Mouse (Mus musculus): Measurements from ENCODE around the gene Baz1a. TPM values are rescaled to one million over a fixed set of nuclear protein-coding genes. Genes with fewer than 3 reads are reported as not detected.
"Not testable (repeated sequence)": the region's sequence is repeated elsewhere in the genome, so short reads cannot be mapped to it uniquely, and the experiment has no call there.

Baz1a gene
- polyA plus RNA-seq, 1 experiment from 2014 or later = 34.5 TPM

DNA sequence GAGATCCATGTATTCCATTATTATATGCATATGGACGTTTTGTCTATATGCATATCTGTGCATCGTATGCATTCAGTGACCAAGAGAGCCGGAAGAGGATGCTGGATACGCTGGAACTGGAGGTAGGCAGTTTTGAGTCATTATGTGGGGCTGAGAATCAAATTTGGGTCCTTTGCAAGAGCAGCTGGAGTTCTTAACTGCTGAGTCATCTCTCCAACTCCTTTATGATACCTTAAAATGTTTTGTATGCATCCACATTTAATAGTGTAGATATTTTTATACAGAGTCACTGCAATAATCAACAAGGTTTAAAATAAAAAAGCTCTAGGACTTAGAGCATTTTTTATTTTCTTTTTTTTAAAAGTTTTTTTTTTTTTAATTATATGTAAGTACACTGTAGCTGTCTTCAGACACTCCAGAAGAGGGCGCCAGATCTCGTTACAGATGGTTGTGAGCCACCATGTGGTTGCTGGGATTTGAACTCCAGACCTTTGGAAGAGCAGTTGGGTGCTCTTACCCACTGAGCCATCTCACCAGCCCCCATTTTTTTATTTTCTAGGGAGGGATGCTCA lies 71.5 kb downstream of the Baz1a start:
- H3K4me1 ChIP-seq; DNase-seq (ENCODE audit: low spot score); H3K27me3 ChIP-seq (replicated peaks; ENCODE audit: low read depth, poor library complexity, severe bottlenecking); H3K4me3 ChIP-seq; H3K9me3 ChIP-seq; H3K27ac ChIP-seq (replicated peaks): not testable (repeated sequence)
- 86% methylated on average over 6 of the region's 6 CpGs for whole genome bisulfite sequencing
- H3K36me3 ChIP-seq (replicated peaks) = peaks cover 71% of the 10 kb centered on the region

GRCm38 (mm10) chr12:54937581-54938343 lies 76.4 kb downstream of the Baz1a start:
- not testable (repeated sequence) for H3K9me3 ChIP-seq; H3K4me3 ChIP-seq; H3K4me1 ChIP-seq; H3K27me3 ChIP-seq (replicated peaks; ENCODE audit: low read depth, poor library complexity, severe bottlenecking); H3K27ac ChIP-seq (replicated peaks); DNase-seq (ENCODE audit: low spot score)
- WGBS = 92% methylated on average over 5 of the region's 5 CpGs
- peaks cover 91% of the 10 kb centered on the region for H3K36me3 ChIP-seq (replicated peaks)

- H3K27me3 ChIP-seq (replicated peaks; ENCODE audit: low read depth, poor library complexity, severe bottlenecking) = no peaks in the 10 kb centered on the region
- H3K27ac ChIP-seq (replicated peaks) = no peak overlapping the region
- H3K36me3 ChIP-seq (replicated peaks) = peaks cover 97% of the 10 kb centered on the region
- no peaks in the 10 kb centered on the region for H3K9me3 ChIP-seq
- no peaks in the 10 kb centered on the region for H3K4me1 ChIP-seq
- no peak overlapping the region for H3K4me3 ChIP-seq
- DNase-seq (ENCODE audit: low spot score) = no peak
- 86% methylated on average over 3 of the region's 3 CpGs for WGBS
Measured at GRCm38 (mm10) chr12:54910387-54910786, 103.8 kb downstream of the Baz1a start.

DNA sequence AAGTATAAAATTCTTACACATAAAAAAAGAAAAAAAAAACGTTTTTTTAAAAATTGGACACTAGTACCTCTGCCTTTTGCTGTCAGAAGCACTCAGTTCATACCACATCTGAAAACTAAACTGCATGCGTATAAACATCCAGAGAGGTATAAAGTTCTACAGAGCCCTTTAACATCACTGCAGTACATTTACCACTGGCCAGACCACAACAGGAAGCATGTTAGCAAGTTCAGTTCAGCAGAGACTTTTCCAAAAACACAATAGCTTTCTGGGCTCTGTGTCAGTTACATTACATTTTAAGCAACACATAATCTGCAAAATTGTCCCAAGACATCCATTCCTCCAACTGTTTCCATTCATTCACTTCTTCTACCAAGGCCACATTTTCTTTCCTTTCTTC lies 121.6 kb downstream of the Baz1a start:
- 74% methylated on average over 2 of the region's 2 CpGs for WGBS
- not testable (repeated sequence) for DNase-seq (ENCODE audit: low spot score); H3K9me3 ChIP-seq; H3K27ac ChIP-seq (replicated peaks); H3K27me3 ChIP-seq (replicated peaks; ENCODE audit: low read depth, poor library complexity, severe bottlenecking); H3K4me1 ChIP-seq; H3K4me3 ChIP-seq
- H3K36me3 ChIP-seq (replicated peaks) = peaks cover 50% of the 10 kb centered on the region

DNA sequence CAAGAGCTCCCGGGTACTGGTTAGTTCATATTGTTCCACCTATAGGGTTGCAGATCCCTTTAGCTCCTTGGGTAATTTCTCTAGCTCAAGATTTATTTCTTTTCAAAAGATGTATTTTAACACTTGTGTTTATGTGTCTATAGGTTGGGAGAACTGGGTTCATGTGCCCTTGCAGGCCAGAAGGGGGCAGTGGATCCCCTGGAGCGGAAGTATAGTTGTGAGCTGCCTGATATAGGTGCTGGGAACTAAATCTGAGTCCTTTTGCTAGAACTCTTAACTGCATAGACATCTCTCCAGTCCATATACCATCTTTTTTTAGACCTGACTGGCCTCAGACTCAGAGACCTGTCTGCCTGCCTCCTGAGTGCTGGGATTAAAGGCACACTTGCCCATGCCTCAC lies 123.7 kb downstream of the Baz1a start:
- WGBS = 98% methylated on average over 2 of the region's 2 CpGs
- H3K4me3 ChIP-seq = no peak overlapping the region

DNA sequence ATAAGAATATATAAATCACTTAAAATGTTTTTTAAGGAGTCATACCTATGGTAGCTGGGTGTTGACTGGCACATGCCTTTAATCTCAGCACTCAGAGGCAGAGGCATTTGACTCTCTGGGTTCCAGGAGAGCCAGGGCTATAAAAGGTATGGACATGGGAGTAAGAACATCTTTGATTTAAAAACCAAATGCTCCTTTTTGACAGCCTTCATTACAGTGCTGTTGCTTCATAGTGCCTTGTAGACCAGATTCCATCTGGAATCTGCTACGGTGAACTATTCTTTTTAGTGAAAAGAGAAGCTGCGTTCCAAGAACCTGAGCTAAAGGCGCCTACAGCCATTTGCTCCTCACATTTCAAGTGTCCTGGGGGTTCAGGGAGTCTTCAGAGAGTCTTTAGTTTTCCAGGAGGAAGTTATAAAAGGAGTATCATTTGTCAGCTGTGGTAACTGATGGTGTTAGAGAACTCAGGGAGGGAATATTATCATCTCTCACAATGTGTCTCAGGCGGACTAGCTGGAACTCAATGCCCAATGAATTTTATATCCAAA lies 126.5 kb downstream of the Baz1a start:
- Histone ChIP-seq H3K9me3 (no peaks in the 10 kb centered on the region), H3K4me3 (no peak overlapping the region), H3K36me3 (replicated peaks) (peaks cover 15% of the 10 kb centered on the region), H3K27ac (replicated peaks) (no peak overlapping the region), H3K27me3 (replicated peaks; ENCODE audit: low read depth, poor library complexity, severe bottlenecking) (no peaks in the 10 kb centered on the region), H3K4me1 (no peaks in the 10 kb centered on the region)
- WGBS = 84% methylated on average over 4 of the region's 4 CpGs
- no peak for DNase-seq (ENCODE audit: low spot score)

More for the DNA sequence above, 123.7 kb downstream of the Baz1a start:
- Histone ChIP-seq H3K9me3 (no peaks in the 10 kb centered on the region), H3K27me3 (replicated peaks; ENCODE audit: low read depth, poor library complexity, severe bottlenecking) (no peaks in the 10 kb centered on the region), H3K36me3 (replicated peaks) (peaks cover 31% of the 10 kb centered on the region), H3K27ac (replicated peaks) (no peak overlapping the region), H3K4me1 (no peaks in the 10 kb centered on the region)
- DNase-seq (ENCODE audit: low spot score) = no peak

DNA sequence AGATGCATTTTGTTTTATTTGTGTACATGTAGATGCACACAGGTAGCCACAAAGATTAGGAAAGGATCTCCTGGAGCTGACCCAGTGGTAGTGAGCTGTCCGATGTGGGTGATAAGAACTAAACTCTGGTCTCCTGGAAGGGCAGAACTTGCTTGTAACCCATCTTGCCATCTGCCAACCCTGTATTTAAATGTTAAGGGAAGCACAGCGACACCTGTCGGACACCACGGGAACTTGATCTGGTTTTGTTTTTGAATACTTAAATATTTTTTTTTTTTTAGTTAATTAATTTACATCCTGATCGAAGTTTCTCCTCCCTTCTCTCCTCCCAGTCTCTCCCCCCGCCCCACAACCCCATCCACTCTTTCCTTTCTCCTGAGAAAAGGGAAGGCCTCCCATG lies 134.5 kb downstream of the Baz1a start:
- WGBS = 15% methylated on average over 6 of the region's 6 CpGs
- Histone ChIP-seq H3K4me3 (no peak overlapping the region), H3K4me1 (peaks cover 4% of the 10 kb centered on the region; the same call in 1 of the 2 replicates), H3K9me3 (no peaks in the 10 kb centered on the region), H3K27me3 (replicated peaks; ENCODE audit: low read depth, poor library complexity, severe bottlenecking) (no peaks in the 10 kb centered on the region), H3K27ac (replicated peaks) (no peak overlapping the region), H3K36me3 (replicated peaks) (no peaks in the 10 kb centered on the region)
- peak; percentile 64 for DNase-seq (ENCODE audit: low spot score)

GRCm38 (mm10) chr12:54879211-54879610 lies 134.9 kb downstream of the Baz1a start:
- H3K36me3 ChIP-seq (replicated peaks) = no peaks in the 10 kb centered on the region
- H3K4me3 ChIP-seq = no peak overlapping the region
- no peaks in the 10 kb centered on the region for H3K27me3 ChIP-seq (replicated peaks; ENCODE audit: low read depth, poor library complexity, severe bottlenecking)
- H3K9me3 ChIP-seq = no peaks in the 10 kb centered on the region
- H3K27ac ChIP-seq (replicated peaks) = no peak overlapping the region
- 78% methylated on average over 5 of the region's 5 CpGs for WGBS
- peaks cover 5% of the 10 kb centered on the region; the same call in 1 of the 2 replicates for H3K4me1 ChIP-seq
- DNase-seq (ENCODE audit: low spot score) = no peak

DNA sequence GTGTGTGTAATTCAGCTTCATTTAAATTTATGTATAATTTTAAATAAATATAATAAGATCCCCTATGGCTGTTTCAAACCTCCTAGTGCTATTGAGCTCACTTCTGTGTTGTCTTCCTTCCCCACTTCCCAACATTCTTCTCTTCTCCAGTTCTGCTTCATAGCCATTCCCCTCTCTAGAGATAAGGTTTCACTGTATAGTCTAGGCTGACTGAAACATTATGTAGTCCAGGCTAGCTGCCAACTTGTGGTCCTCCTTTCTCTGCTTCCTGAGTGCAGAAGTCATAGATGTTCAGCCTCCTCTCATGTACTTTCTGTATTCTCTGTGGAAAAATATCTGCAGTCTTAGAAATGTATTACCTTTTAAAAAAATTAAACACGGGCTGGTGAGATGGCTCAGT lies 136.3 kb downstream of the Baz1a start:
- Histone ChIP-seq H3K9me3 (no peaks in the 10 kb centered on the region), H3K4me1 (peaks cover 5% of the 10 kb centered on the region; the same call in 1 of the 2 replicates), H3K27ac (replicated peaks) (no peak overlapping the region), H3K36me3 (replicated peaks) (no peaks in the 10 kb centered on the region), H3K4me3 (no peak overlapping the region), H3K27me3 (replicated peaks; ENCODE audit: low read depth, poor library complexity, severe bottlenecking) (no peaks in the 10 kb centered on the region)
- no peak for DNase-seq (ENCODE audit: low spot score)
- 93% methylated on average over 1 of the region's 1 CpGs for WGBS

GRCm38 (mm10) chr12:54876879-54877278 lies 137.3 kb downstream of the Baz1a start:
- H3K27me3 ChIP-seq (replicated peaks; ENCODE audit: low read depth, poor library complexity, severe bottlenecking) = no peaks in the 10 kb centered on the region
- no peaks in the 10 kb centered on the region for H3K36me3 ChIP-seq (replicated peaks)
- H3K4me1 ChIP-seq = peaks cover 5% of the 10 kb centered on the region; the same call in 1 of the 2 replicates
- no peak overlapping the region for H3K27ac ChIP-seq (replicated peaks)
- no peak overlapping the region for H3K4me3 ChIP-seq
- no peaks in the 10 kb centered on the region for H3K9me3 ChIP-seq
- 27% methylated on average over 5 of the region's 5 CpGs for WGBS
- no peak for DNase-seq (ENCODE audit: low spot score)

GRCm38 (mm10) chr12:54874711-54875110 lies 139.4 kb downstream of the Baz1a start:
- peak; percentile 24 for DNase-seq (ENCODE audit: low spot score)
- no peaks in the 10 kb centered on the region for H3K9me3 ChIP-seq
- no peaks in the 10 kb centered on the region for H3K36me3 ChIP-seq (replicated peaks)
- H3K27ac ChIP-seq (replicated peaks) = no peak overlapping the region; the same call in 1 of the 2 replicates
- no peaks in the 10 kb centered on the region for H3K27me3 ChIP-seq (replicated peaks; ENCODE audit: low read depth, poor library complexity, severe bottlenecking)
- no peak overlapping the region for H3K4me3 ChIP-seq
- peaks cover 5% of the 10 kb centered on the region; the same call in 1 of the 2 replicates for H3K4me1 ChIP-seq
- WGBS = 73% methylated on average over 6 of the region's 6 CpGs

DNA sequence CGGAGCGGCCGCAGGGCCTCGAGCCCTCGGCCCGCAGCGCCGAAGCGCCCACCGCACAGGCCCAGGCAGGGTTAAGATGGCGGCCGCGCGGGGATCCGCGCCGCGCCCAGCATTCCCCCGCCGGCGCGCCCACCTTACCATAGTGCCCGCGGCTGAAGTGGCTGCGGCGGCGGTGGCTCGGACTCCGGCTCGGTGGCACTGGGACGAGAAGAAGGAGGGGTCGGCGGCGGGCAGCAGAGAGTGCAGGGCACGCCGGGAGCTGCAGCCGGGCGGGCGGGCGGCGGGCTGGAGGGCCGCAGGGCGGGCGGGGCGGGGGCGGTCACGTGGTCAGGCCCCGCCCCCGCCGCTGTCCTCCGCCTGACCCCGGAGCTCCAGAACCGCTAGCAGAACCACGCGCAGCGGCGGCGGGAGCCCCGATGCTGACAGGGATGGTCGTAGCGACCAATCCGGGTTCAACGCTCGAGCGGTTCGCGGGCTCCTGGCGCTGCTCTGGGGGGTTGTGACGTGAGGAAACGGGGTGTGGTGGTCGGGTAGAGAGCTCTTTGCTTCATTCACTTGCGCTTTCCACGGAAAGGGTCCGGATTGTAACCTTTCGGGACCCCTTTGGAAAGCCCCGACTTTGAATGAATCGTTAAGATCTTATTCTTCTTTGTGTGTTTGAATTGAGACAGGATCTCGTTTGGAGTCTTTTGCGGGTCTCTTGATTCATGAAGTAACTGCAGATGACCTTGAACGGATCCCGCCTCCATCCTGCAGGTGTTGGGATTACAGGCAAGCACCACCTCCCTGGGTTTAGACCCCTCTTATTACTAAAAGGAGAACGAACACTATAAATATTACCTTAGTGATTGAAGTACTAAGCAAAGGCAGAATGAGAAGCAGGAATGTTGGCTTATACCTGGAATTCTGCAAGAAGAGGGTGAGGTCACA lies 151.3 kb downstream of the Baz1a start, which contains the start of gene Cfl2:
Cfl2 (minus strand) TSS at position 272 of the 930 bp plus-strand sequence.
- Histone ChIP-seq H3K4me3 (peak within 1 kb of the TSS; percentile 96), H3K27me3 (replicated peaks; ENCODE audit: low read depth, poor library complexity, severe bottlenecking) (no peaks in the 10 kb centered on the region), H3K4me1 (peaks cover 19% of the 10 kb centered on the region), H3K27ac (replicated peaks) (peak within 1 kb of the TSS; percentile 99), H3K36me3 (replicated peaks) (peaks cover 32% of the 10 kb centered on the region), H3K9me3 (no peaks in the 10 kb centered on the region)
- under 1% methylated on average over 80 of the region's 82 CpGs for WGBS
- peak; percentile 91 for DNase-seq (ENCODE audit: low spot score)

Measured in embryonic facial prominence, embryonic 10.5 days (tissue).